Mouse (Mus musculus) effector memory CD4-positive, alpha-beta T cell, adult 7 months (primary cell): ENCODE results near the gene Taar4. TPM values are rescaled to one million over a fixed set of nuclear protein-coding genes. Genes with fewer than 3 reads are reported as not detected.

ENCODE experiments used
- polyA plus RNA-seq: library from polyadenylated mRNA; unstranded; fragments of 100-300 nt; shearing (Covaris generic); gene quantifications from one replicate; pipeline ENCODE4 v1.2.1, GENCODE M21; 2017

Taar4 gene
- not detected for polyA plus RNA-seq

GRCm38 (mm10) chr10:23960444-23960915, at the start of gene Taar4:
Taar4 (plus strand) TSS chr10:23960494.

GRCm38 (mm10) chr10:23920056-23920455, 40.2 kb upstream of the Taar4 start, which contains the start of gene Taar1:
Taar1 (plus strand) TSS chr10:23920356.

GRCm38 (mm10) chr10:23938312-23938711, 22.0 kb upstream of the Taar4 start, which contains the start of gene Taar2:
Taar2 (plus strand) TSS chr10:23938572.

GRCm38 (mm10) chr10:23949508-23950005, 10.7 kb upstream of the Taar4 start, which contains the start of gene Taar3:
Taar3 (plus strand) TSS chr10:23949558.

GRCm38 (mm10) chr10:23970656-23971165, 10.4 kb downstream of the Taar4 start, which contains the start of gene Taar5:
Taar5 (plus strand) TSS chr10:23970706.

GRCm38 (mm10) chr10:23985546-23985945, 25.3 kb downstream of the Taar4 start, which contains the start of gene Taar6:
Taar6 (minus strand) TSS chr10:23985646.

GRCm38 (mm10) chr10:23993381-23993780, 33.1 kb downstream of the Taar4 start, which contains the start of gene Taar7a:
Taar7a (minus strand) TSS chr10:23993481.

GRCm38 (mm10) chr10:23999639-24000038, 39.3 kb downstream of the Taar4 start, which contains the start of gene Taar7b:
Taar7b (plus strand) TSS chr10:23999939.

Other genes starting within 250 kb of the Taar4 start
- gene Rps12, start 173.2 kb upstream of the Taar4 start, polyA plus RNA-seq: 50.4 TPM
- not detected for gene Slc18b1, start 163.5 kb upstream of the Taar4 start, polyA plus RNA-seq
- gene Vnn3, start 109.0 kb upstream of the Taar4 start, polyA plus RNA-seq: 0.28 TPM
- not detected for gene Vnn1, start 65.8 kb upstream of the Taar4 start, polyA plus RNA-seq
- gene Taar1, start 40.1 kb upstream of the Taar4 start, polyA plus RNA-seq: not detected
- not detected for gene Taar2, start 21.9 kb upstream of the Taar4 start, polyA plus RNA-seq
- gene Taar3, start 10.9 kb upstream of the Taar4 start, polyA plus RNA-seq: not detected
- not detected for gene Taar5, start 10.2 kb downstream of the Taar4 start, polyA plus RNA-seq
- gene Taar6, start 25.2 kb downstream of the Taar4 start, polyA plus RNA-seq: not detected
- gene Taar7a, start 33.0 kb downstream of the Taar4 start, polyA plus RNA-seq: not detected
- gene Taar7b, start 39.4 kb downstream of the Taar4 start, polyA plus RNA-seq: not detected
- not detected for gene Taar7d, start 66.7 kb downstream of the Taar4 start, polyA plus RNA-seq
- gene Taar7e, start 77.1 kb downstream of the Taar4 start, polyA plus RNA-seq: not detected
- not detected for gene Taar7f, start 89.0 kb downstream of the Taar4 start, polyA plus RNA-seq
- 0.38 TPM for gene Taar8a, start 116.0 kb downstream of the Taar4 start, polyA plus RNA-seq
- not detected for gene Taar8b, start 131.8 kb downstream of the Taar4 start, polyA plus RNA-seq
- gene Taar8c, start 141.4 kb downstream of the Taar4 start, polyA plus RNA-seq: not detected
- gene Taar9, start 149.0 kb downstream of the Taar4 start, polyA plus RNA-seq: not detected
- 19.9 TPM for gene Stx7, start 188.8 kb downstream of the Taar4 start, polyA plus RNA-seq